Mouse (Mus musculus): Measurements from ENCODE around the gene H2-K1.

DNA sequence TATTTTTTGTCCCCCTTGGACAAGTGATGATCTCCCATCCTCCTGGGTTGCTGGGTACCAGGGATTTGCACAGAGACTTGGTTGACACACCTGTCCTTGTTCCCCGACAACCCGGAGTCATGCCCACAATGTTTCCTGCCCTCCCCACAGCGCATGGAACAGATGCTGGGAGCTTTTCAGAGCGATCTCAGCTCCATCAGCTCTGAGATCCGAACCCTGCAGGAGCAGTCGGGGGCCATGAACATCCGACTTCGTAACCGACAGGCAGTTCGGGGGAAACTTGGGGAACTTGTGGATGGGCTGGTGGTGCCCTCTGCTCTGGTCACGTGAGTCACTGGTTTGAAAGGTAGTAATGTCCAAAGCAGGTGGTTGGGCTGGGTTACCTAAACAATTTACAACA, 41.7 kb downstream of the H2-K1 start:
- TF ChIP-seq POLR2A (IDR thresholded peaks at IDR 0.05; ENCODE audit: control insufficient read depth, low read depth, low read length) (no peak), CTCF (IDR thresholded peaks at IDR 0.05; ENCODE audit: control insufficient read depth, insufficient read depth, insufficient replicate concordance, low read depth, low read length) (no peak)
